ENCODE assay signal across 12 mouse cellular contexts in the genomic region with DNA sequence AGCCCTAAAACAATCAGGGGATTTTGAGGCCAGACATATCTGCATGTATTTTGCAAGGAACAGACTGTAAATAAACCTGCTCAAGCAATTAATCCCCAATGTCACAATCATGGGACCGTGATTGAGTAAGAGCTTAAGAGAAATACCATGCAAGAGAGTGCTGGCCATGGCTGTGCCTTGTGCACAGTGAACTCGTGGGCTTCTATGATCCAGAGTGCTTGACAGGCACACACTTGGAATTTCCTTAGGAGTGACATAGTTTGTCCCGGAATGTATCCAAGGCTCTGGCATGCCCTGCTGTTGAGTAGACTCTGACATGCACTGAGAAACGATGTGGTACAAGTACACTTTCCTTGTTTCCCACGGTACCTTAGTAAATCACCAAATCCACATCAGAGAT. TPM values are rescaled to one million over a fixed set of nuclear protein-coding genes. Genes with fewer than 3 reads are reported as not detected.
DNase-seq lines count a peak whose midpoint lies in the region; ATAC-seq and TF ChIP-seq lines count a peak whose summit lies in the region.
"Had no signal": no experiment of that assay in that cellular context is flagged by ENCODE, and none has a peak within 500 bp of the region (broad histone marks: within the 10 kb centered on the region; RNA-seq: fewer than 3 reads in every experiment).

No protein-coding gene starts in this region.

- no peak for ATAC-seq in kidney, postnatal 0 days (replicated peaks; ENCODE audit: low FRiP score, low read depth)
- ATAC-seq: intestine, postnatal 0 days had no signal

- DNase-seq in kidney, adult 18-20 months = peak; percentile 18
- DNase-seq in kidney, adult 8-10 months = no peak
- DNase-seq in adrenal gland, postnatal 36 days = peak; percentile 16 to 39
- peak; percentile 14 for DNase-seq in kidney, postnatal 0 days (ENCODE audit: low spot score)
- DNase-seq in lung, postnatal 4 days = peak; percentile 26 to 56
- DNase-seq in gastrocnemius, adult 18-20 months (ENCODE audit: low spot score) = no peak
- DNase-seq in thymus, adult 18-20 months = no peak
- DNase-seq: heart, postnatal 36 days; thymus, adult 2 months had no signal

- WGBS in kidney, postnatal 0 days = 26% methylated on average over 5 of the region's 5 CpGs

- H3K9ac ChIP-seq in kidney, postnatal 0 days (ENCODE audit: low read depth, low read length) = no peak overlapping the region

- no peak overlapping the region for H3K4me3 ChIP-seq in kidney, postnatal 0 days (replicated peaks; ENCODE audit: low read depth, low read length)
- H3K4me3 ChIP-seq: erythroblast, embryonic 14.5 days had no signal

- no peaks in the 10 kb centered on the region for H3K36me3 ChIP-seq in kidney, postnatal 0 days (ENCODE audit: insufficient read depth, low read length)

- no peak overlapping the region for H3K27ac ChIP-seq in kidney, postnatal 0 days

- H3K4me1 ChIP-seq in kidney, postnatal 0 days (replicated peaks; ENCODE audit: insufficient read depth, low read length) = no peaks in the 10 kb centered on the region

- TF ChIP-seq CTCF in kidney, postnatal 0 days (IDR thresholded peaks at IDR 0.05; ENCODE audit: low read depth) = no peak

- H3K9me3 ChIP-seq in kidney, postnatal 0 days (replicated peaks; ENCODE audit: low read length) = no peaks in the 10 kb centered on the region

- no peak overlapping the region for H3K4me2 ChIP-seq in kidney, postnatal 0 days (ENCODE audit: low read length)

- H3K27me3 ChIP-seq in kidney, postnatal 0 days (ENCODE audit: insufficient read depth, low read length) = no peaks in the 10 kb centered on the region

RNA-seq across cellular contexts. Expression of a gene that starts 18.9 kb away (rescaled TPM):
- under 1 TPM; 0.23 to 0.53 TPM for total RNA-seq in adrenal gland, postnatal 36 days (2021)
- polyA plus RNA-seq in kidney, postnatal 0 days (2015; fragmentation: Nextera tagmentation; extraction: Ambion mirVana) = 0.55 and 0.77 TPM in 2 replicates
- not detected for total RNA-seq in gastrocnemius, adult 18-20 months (2021)
- total RNA-seq: heart, adult 8-10 months; heart, postnatal 36 days had no signal
- polyA plus RNA-seq: erythroblast, embryonic 14.5 days had no signal

Comparison
In these comparisons a context has a peak if more than half of its experiments do, and no peak if none do; other contexts are left out.
1. DNase-seq: peak in kidney, adult 18-20 months (single experiment), adrenal gland, postnatal 36 days (2 of 2), kidney, postnatal 0 days (single experiment) and lung, postnatal 4 days (2 of 2); none in kidney, adult 8-10 months (0 of 2), gastrocnemius, adult 18-20 months (single experiment) and thymus, adult 18-20 months (0 of 2).